Mouse (Mus musculus) spleen, postnatal 4 days (tissue): ENCODE data around the gene Fam129a.

ENCODE experiments used
- DNase-seq, 2 experiments: peaks; one replicate each; pipeline ENCODE4 v3.0.0; 2022; ENCODE audit warnings: low spot score in 2 of 2

The Fam129a gene

GRCm38 (mm10) chr1:151696751-151697150 is 125.8 kb downstream of the Fam129a start:
- no peak for DNase-seq

GRCm38 (mm10) chr1:151697901-151698641 is 127.1 kb downstream of the Fam129a start:
- DNase-seq, result no peak

- DNase-seq, result no peak
Observed at GRCm38 (mm10) chr1:151699363-151699762, 128.4 kb downstream of the Fam129a start.

GRCm38 (mm10) chr1:151702816-151703215 is 131.8 kb downstream of the Fam129a start:
- no peak for DNase-seq

GRCm38 (mm10) chr1:151705723-151706396 is 134.9 kb downstream of the Fam129a start:
- DNase-seq, result peak; percentile 75 to 88

GRCm38 (mm10) chr1:151706397-151706752 is 135.4 kb downstream of the Fam129a start:
- no peak for DNase-seq

GRCm38 (mm10) chr1:151708966-151709733 is 138.2 kb downstream of the Fam129a start:
- no peak for DNase-seq

GRCm38 (mm10) chr1:151709734-151710022 is 138.7 kb downstream of the Fam129a start:
- DNase-seq, result no peak

- DNase-seq, result no peak
Observed at GRCm38 (mm10) chr1:151710424-151711055, 139.6 kb downstream of the Fam129a start.

- no peak for DNase-seq
Observed at GRCm38 (mm10) chr1:151711062-151711461, 140.1 kb downstream of the Fam129a start.

- DNase-seq, result no peak
Observed at GRCm38 (mm10) chr1:151712664-151713063, 141.7 kb downstream of the Fam129a start.

- DNase-seq, result no peak
Observed at GRCm38 (mm10) chr1:151713622-151714021, 142.6 kb downstream of the Fam129a start.

- no peak for DNase-seq
Observed at GRCm38 (mm10) chr1:151716024-151716710, 145.2 kb downstream of the Fam129a start.

GRCm38 (mm10) chr1:151717624-151718023 is 146.6 kb downstream of the Fam129a start:
- peak; percentile 31 to 66 for DNase-seq

GRCm38 (mm10) chr1:151718575-151718974 is 147.6 kb downstream of the Fam129a start:
- peak in 1 of 2 experiments; percentile 60 for DNase-seq

- no peak for DNase-seq
Observed at GRCm38 (mm10) chr1:151719911-151720310, 148.9 kb downstream of the Fam129a start.

GRCm38 (mm10) chr1:151720566-151720965 is 149.6 kb downstream of the Fam129a start:
- DNase-seq, result no peak

GRCm38 (mm10) chr1:151721357-151721983 is 150.5 kb downstream of the Fam129a start:
- no peak for DNase-seq

GRCm38 (mm10) chr1:151723771-151724170 is 152.8 kb downstream of the Fam129a start:
- DNase-seq, result no peak

GRCm38 (mm10) chr1:151725590-151725989 is 154.6 kb downstream of the Fam129a start:
- no peak for DNase-seq

GRCm38 (mm10) chr1:151726358-151726757 is 155.4 kb downstream of the Fam129a start:
- no peak for DNase-seq
